Mouse (Mus musculus) NIH3T3 (cell line): ENCODE measurements at regions not wholly inside any gene's neighbourhood (a gene's known extent, or its start where the extent isn't known, plus 50 kb on each side); places are given as distances from the start of the nearest gene placed in this dataset.

Source experiments
- DNase-seq: peaks from one replicate; pipeline ENCODE4 v3.0.0-alpha.2; 2012; ENCODE audit warnings: low read depth

- no peak for DNase-seq
Observed at GRCm38 (mm10) chr11:38886466-38886865, 1650.7 kb upstream of the Tenm2 start.

GRCm38 (mm10) chr11:38861622-38862345 is 1626.0 kb upstream of the Tenm2 start:
- no peak for DNase-seq

- DNase-seq = no peak
Observed at GRCm38 (mm10) chr11:38856645-38857044, 1620.9 kb upstream of the Tenm2 start.

- no peak for DNase-seq
Observed at GRCm38 (mm10) chr11:38829148-38829547, 1593.4 kb upstream of the Tenm2 start.

GRCm38 (mm10) chr11:38828375-38828774 is 1592.6 kb upstream of the Tenm2 start:
- DNase-seq = no peak

- no peak for DNase-seq
Observed at GRCm38 (mm10) chr11:38825172-38825753, 1589.5 kb upstream of the Tenm2 start.

GRCm38 (mm10) chr11:38818141-38818540 is 1582.4 kb upstream of the Tenm2 start:
- DNase-seq = no peak

GRCm38 (mm10) chr11:38783548-38783947 is 1547.8 kb upstream of the Tenm2 start:
- DNase-seq = no peak

- DNase-seq = no peak
Observed at GRCm38 (mm10) chr11:38779585-38779984, 1543.8 kb upstream of the Tenm2 start.

- DNase-seq = no peak
Observed at GRCm38 (mm10) chr11:38762241-38762640, 1526.5 kb upstream of the Tenm2 start.

GRCm38 (mm10) chr11:38747549-38747948 is 1511.8 kb upstream of the Tenm2 start:
- DNase-seq = peak; percentile 20

GRCm38 (mm10) chr11:38729101-38729500 is 1493.3 kb upstream of the Tenm2 start:
- no peak for DNase-seq

GRCm38 (mm10) chr11:38715697-38716096 is 1479.9 kb upstream of the Tenm2 start:
- no peak for DNase-seq

- DNase-seq = no peak
Observed at GRCm38 (mm10) chr11:38681264-38681663, 1445.5 kb upstream of the Tenm2 start.

GRCm38 (mm10) chr11:38673367-38674056 is 1437.7 kb upstream of the Tenm2 start:
- no peak for DNase-seq
